Mouse (Mus musculus): ENCODE data around the gene Ankrd24. TPM values are rescaled to one million over a fixed set of nuclear protein-coding genes. Genes with fewer than 3 reads are reported as not detected.
A peak's percentile ranks its signal among the peaks of the same experiment; 100 is the strongest.

The Ankrd24 gene
- polyA plus RNA-seq, 1 experiment from 2014 or later: 11.7 TPM

GRCm38 (mm10) chr10:81598342-81598741 is 30.0 kb upstream of the Ankrd24 start:
- Histone ChIP-seq H3K27ac (no peak overlapping the region), H3K27me3 (peaks cover 72% of the 10 kb centered on the region), H3K9me3 (no peaks in the 10 kb centered on the region), H3K4me1 (replicated peaks) (peaks cover 57% of the 10 kb centered on the region), H3K9ac (no peak overlapping the region), H3K4me2 (no peak overlapping the region), H3K4me3 (no peak overlapping the region), H3K36me3 (no peaks in the 10 kb centered on the region)
- 37% methylated on average over 3 of the region's 3 CpGs for WGBS
- ATAC-seq (ENCODE audit: low FRiP score): no peak

DNA sequence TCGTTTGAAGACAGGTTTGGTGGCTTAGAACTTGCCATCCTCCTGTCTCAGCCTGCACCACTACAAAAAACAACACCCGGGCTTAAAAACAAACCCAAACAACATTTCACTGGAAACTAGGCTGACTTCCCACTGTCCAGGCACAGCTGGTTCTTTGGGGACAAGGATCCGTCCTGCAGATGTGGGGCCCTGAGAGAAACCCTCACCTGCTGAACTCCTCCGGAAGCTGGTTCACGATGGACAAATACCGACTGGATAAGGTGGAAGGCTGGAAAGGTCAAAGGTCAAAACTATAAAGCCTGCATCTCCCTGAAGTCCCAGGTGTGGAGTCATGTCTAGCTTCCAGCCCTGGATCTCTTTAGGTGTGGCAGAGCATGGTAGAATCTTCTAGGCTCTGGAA is 29.5 kb upstream of the Ankrd24 start:
- H3K36me3 ChIP-seq: no peaks in the 10 kb centered on the region
- no peak overlapping the region for H3K27ac ChIP-seq
- peaks cover 57% of the 10 kb centered on the region for H3K4me1 ChIP-seq (replicated peaks)
- H3K27me3 ChIP-seq: peaks cover 67% of the 10 kb centered on the region
- no peak overlapping the region for H3K4me2 ChIP-seq
- no peak overlapping the region for H3K4me3 ChIP-seq
- WGBS: 59% methylated on average over 6 of the region's 6 CpGs
- H3K9me3 ChIP-seq: no peaks in the 10 kb centered on the region
- ATAC-seq (ENCODE audit: low FRiP score): no peak
- no peak overlapping the region for H3K9ac ChIP-seq

- Histone ChIP-seq H3K4me3 (no peak overlapping the region), H3K4me2 (no peak overlapping the region), H3K9me3 (no peaks in the 10 kb centered on the region), H3K36me3 (no peaks in the 10 kb centered on the region), H3K27me3 (peaks cover 63% of the 10 kb centered on the region), H3K4me1 (replicated peaks) (peaks cover 57% of the 10 kb centered on the region), H3K9ac (no peak overlapping the region), H3K27ac (no peak overlapping the region)
- ATAC-seq (ENCODE audit: low FRiP score): no peak
- 77% methylated on average over 5 of the region's 5 CpGs for WGBS
Measured at GRCm38 (mm10) chr10:81599630-81600029, 28.7 kb upstream of the Ankrd24 start.

GRCm38 (mm10) chr10:81600096-81600495 is 28.2 kb upstream of the Ankrd24 start:
- Histone ChIP-seq H3K4me2 (no peak overlapping the region), H3K9me3 (no peaks in the 10 kb centered on the region), H3K4me1 (replicated peaks) (peaks cover 58% of the 10 kb centered on the region), H3K36me3 (no peaks in the 10 kb centered on the region), H3K9ac (no peak overlapping the region), H3K4me3 (no peak overlapping the region), H3K27ac (no peak overlapping the region), H3K27me3 (peaks cover 58% of the 10 kb centered on the region)
- WGBS: 53% methylated on average over 10 of the region's 10 CpGs
- no peak for ATAC-seq (ENCODE audit: low FRiP score)

- Histone ChIP-seq H3K27me3 (peaks cover 51% of the 10 kb centered on the region), H3K36me3 (no peaks in the 10 kb centered on the region), H3K4me2 (peak within 1 kb of the TSS; percentile 51), H3K27ac (no peak within 1 kb of the TSS), H3K4me1 (replicated peaks) (peaks cover 57% of the 10 kb centered on the region), H3K9ac (0 out of 2 replicates have a peak within 1 kb of the TSS, but pooled peaks have one; percentile 19), H3K4me3 (peak within 1 kb of the TSS; percentile 27), H3K9me3 (no peaks in the 10 kb centered on the region)
- under 1% methylated on average over 27 of the region's 28 CpGs for WGBS
- peak; percentile 73 for ATAC-seq (ENCODE audit: low FRiP score)
Measured at GRCm38 (mm10) chr10:81600738-81601203, 27.6 kb upstream of the Ankrd24 start, which contains the start of gene Tle6. TSS of gene Tle6 (minus strand) at chr10:81601073.

- H3K27ac ChIP-seq: no peak overlapping the region
- peaks cover 46% of the 10 kb centered on the region for H3K27me3 ChIP-seq
Measured at GRCm38 (mm10) chr10:81601396-81601905, 26.9 kb upstream of the Ankrd24 start.

GRCm38 (mm10) chr10:81602741-81603151 is 25.6 kb upstream of the Ankrd24 start:
- H3K4me3 ChIP-seq: no peak overlapping the region
- no peak overlapping the region for H3K4me2 ChIP-seq
- 0 out of 2 replicates have a peak overlapping the region, but pooled peaks have one; percentile 11 for H3K9ac ChIP-seq
- H3K9me3 ChIP-seq: no peaks in the 10 kb centered on the region
- no peaks in the 10 kb centered on the region for H3K36me3 ChIP-seq
- peaks cover 45% of the 10 kb centered on the region for H3K4me1 ChIP-seq (replicated peaks)
- H3K27ac ChIP-seq: peak overlapping the region; percentile 32; the same call in 1 of the 2 replicates
- peaks cover 44% of the 10 kb centered on the region for H3K27me3 ChIP-seq
- WGBS: 17% methylated on average over 4 of the region's 4 CpGs
- no peak for ATAC-seq (ENCODE audit: low FRiP score)

More at GRCm38 (mm10) chr10:81601396-81601905, 26.9 kb upstream of the Ankrd24 start:
- Histone ChIP-seq H3K4me1 (replicated peaks) (peaks cover 51% of the 10 kb centered on the region), H3K9me3 (no peaks in the 10 kb centered on the region), H3K9ac (0 out of 2 replicates have a peak overlapping the region, but pooled peaks have one; percentile 19), H3K4me2 (peak overlapping the region; percentile 51), H3K36me3 (no peaks in the 10 kb centered on the region), H3K4me3 (peak overlapping the region; percentile 7; the same call in 1 of the 2 replicates)
- WGBS: 27% methylated on average over 7 of the region's 7 CpGs
- no peak for ATAC-seq (ENCODE audit: low FRiP score)

DNA sequence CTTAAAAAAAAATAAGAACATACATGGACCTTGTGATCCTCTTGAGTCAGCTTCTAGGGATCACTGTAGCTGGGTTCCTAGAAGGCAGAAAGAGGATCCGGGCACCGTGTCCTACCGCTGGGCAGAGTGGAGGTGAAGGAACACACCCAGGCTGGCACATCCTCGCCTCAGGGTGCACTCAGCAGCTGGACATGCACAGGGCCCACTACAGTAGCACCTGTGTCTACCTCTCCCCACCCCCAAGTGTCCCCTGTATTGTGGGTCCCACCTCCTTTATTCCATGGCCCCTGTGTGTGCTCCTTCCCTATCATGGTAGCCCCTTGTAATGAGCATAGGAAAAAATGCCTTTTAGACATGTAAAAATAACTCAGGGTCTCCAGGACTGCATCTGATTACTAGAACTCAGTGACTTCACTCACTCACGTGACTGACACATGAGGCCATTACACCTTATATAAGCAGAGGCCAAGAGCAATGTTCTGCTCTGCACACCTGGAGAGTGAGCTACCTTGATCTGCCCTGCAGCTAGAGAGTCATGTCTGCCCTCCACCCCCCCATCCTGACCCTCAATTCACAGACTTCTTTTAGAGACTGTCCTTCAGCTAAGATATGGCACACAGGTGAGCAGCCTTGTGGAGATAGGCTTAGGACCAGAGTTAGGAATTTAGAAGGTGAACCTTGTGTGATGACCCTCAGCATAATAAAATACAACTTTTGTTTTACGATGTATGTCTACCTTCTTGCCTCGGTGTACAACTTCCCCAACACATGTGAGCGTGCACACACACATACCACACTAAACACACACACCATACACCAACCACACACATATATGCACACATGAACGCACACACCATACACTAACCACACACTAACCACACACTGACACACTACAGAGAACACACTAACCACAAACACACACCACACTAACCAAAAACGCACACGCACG is 24.0 kb upstream of the Ankrd24 start:
- WGBS: 81% methylated on average over 12 of the region's 12 CpGs
- Histone ChIP-seq H3K36me3 (peaks cover 5% of the 10 kb centered on the region; the same call in 1 of the 2 replicates), H3K9me3 (no peaks in the 10 kb centered on the region), H3K27ac (no peak overlapping the region), H3K9ac (no peak overlapping the region), H3K4me3 (no peak overlapping the region), H3K4me2 (peak overlapping the region; percentile 68), H3K4me1 (replicated peaks) (peaks cover 41% of the 10 kb centered on the region), H3K27me3 (peaks cover 30% of the 10 kb centered on the region)
- ATAC-seq (ENCODE audit: low FRiP score): peak; percentile 2; the same call in 1 of the 2 replicates

GRCm38 (mm10) chr10:81604968-81605665 is 23.2 kb upstream of the Ankrd24 start:
- peak; percentile 14 for ATAC-seq (ENCODE audit: low FRiP score)
- peak overlapping the region; percentile 70 for H3K9ac ChIP-seq
- no peaks in the 10 kb centered on the region for H3K9me3 ChIP-seq
- peaks cover 12% of the 10 kb centered on the region; the same call in 1 of the 2 replicates for H3K36me3 ChIP-seq
- 20% methylated on average over 29 of the region's 29 CpGs for WGBS
- peak overlapping the region; percentile 53 for H3K4me3 ChIP-seq
- H3K27me3 ChIP-seq: peaks cover 23% of the 10 kb centered on the region
- peak overlapping the region; percentile 68 for H3K4me2 ChIP-seq
- H3K27ac ChIP-seq: peak overlapping the region; percentile 94
- peaks cover 41% of the 10 kb centered on the region for H3K4me1 ChIP-seq (replicated peaks)

DNA sequence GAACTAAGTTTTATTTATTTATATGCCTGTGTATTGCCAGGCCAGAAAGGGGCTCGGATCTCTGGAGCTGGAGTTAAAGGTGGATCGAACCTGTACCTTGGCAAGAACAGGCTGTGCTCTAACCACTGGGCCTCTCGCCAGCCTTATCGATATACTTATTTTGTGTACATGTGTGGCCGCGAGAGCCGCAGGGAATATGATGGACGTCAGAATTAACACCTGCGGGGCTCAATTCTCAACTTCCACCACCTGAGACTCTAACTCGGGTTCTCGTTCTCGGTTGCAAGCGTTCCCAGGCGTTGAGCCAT is 22.7 kb upstream of the Ankrd24 start:
- H3K9ac ChIP-seq: peak overlapping the region; percentile 70
- peaks cover 20% of the 10 kb centered on the region for H3K27me3 ChIP-seq
- peak overlapping the region; percentile 94 for H3K27ac ChIP-seq
- peaks cover 38% of the 10 kb centered on the region for H3K4me1 ChIP-seq (replicated peaks)
- ATAC-seq (ENCODE audit: low FRiP score): peak; percentile 19
- no peaks in the 10 kb centered on the region for H3K9me3 ChIP-seq
- H3K4me2 ChIP-seq: peak overlapping the region; percentile 68
- peaks cover 12% of the 10 kb centered on the region; the same call in 1 of the 2 replicates for H3K36me3 ChIP-seq
- 4% methylated on average over 14 of the region's 14 CpGs for WGBS
- H3K4me3 ChIP-seq: peak overlapping the region; percentile 53

GRCm38 (mm10) chr10:81605974-81606751 is 22.2 kb upstream of the Ankrd24 start, which contains the start of gene BC025920:
TSS of gene BC025920 (plus strand) at chr10:81606270.
- Histone ChIP-seq H3K27ac (peak within 1 kb of the TSS; percentile 94), H3K4me1 (replicated peaks) (peaks cover 34% of the 10 kb centered on the region), H3K4me2 (peak within 1 kb of the TSS; percentile 79), H3K36me3 (peaks cover 12% of the 10 kb centered on the region; the same call in 1 of the 2 replicates), H3K9me3 (no peaks in the 10 kb centered on the region), H3K27me3 (peaks cover 18% of the 10 kb centered on the region), H3K4me3 (peak within 1 kb of the TSS; percentile 53), H3K9ac (peak within 1 kb of the TSS; percentile 78)
- WGBS: under 1% methylated on average over 39 of the region's 39 CpGs
- peak; percentile 86 for ATAC-seq (ENCODE audit: low FRiP score)

All from hindbrain, embryonic 13.5 days (tissue).